ENCODE assay signal across 7 mouse cellular contexts in the genomic region with DNA sequence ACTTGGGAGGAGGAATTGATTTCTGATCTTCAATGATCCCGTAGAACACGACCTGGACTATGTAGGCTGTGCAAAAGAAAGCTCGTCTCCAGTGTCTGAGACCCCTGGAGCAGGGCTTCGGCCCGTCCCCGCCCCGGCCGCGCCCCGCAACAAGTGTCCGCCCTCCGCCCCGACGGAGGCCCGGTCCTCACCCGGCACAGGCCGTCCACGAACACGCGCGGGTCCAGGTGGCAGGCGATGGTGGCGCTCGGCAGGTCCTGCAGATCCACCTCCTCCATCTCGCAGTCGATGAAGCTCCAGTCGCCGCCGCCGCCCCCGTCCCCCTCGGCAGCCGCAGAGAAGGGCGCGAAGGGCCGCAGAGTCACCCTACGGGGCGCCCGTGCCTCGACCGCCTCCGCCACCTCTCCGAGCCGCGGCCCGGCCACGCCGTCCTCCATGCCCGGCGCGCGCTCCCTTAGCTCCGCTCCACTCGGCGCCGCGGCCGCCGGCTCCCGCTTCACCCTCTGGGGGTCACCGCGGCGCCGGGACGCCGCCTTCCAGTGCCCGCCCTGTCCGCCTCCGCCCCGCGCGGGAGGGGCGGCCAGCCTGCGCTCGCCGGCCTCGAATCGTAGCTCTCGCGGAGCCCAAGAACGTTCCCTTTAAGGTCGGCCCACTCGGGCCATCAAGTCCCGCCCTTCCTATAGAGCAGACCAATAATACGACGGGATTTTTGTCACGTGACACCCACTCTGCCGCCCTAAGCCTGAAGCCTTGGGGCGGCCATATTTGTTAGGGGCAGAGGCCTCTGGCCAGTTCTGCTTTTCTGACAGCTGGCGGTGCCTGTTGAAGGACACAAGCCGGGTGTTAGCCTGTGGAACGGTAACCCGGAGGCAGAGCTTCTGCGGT. TPM values are rescaled to one million over a fixed set of nuclear protein-coding genes. Genes with fewer than 3 reads are reported as not detected.
DNase-seq lines count a peak whose midpoint lies in the region; ATAC-seq lines count a peak whose summit lies in the region.

No protein-coding gene starts in this region.

- peaks cover 17% of the 10 kb centered on the region for H3K4me1 ChIP-seq in embryonic facial prominence, embryonic 12.5 days
- H3K4me1 ChIP-seq in limb, embryonic 11.5 days (ENCODE audit: control insufficient read depth, insufficient read depth, low read length) = peaks cover 5% of the 10 kb centered on the region
- peaks cover 15% of the 10 kb centered on the region for H3K4me1 ChIP-seq in midbrain, embryonic 14.5 days (ENCODE audit: control insufficient read depth, insufficient read depth, low read length)

- peak overlapping the region; percentile 75 for H3K9ac ChIP-seq in embryonic facial prominence, embryonic 12.5 days
- H3K9ac ChIP-seq in limb, embryonic 11.5 days (ENCODE audit: low read length) = peak overlapping the region; percentile 81
- peak overlapping the region; percentile 80 for H3K9ac ChIP-seq in midbrain, embryonic 14.5 days (replicated peaks; ENCODE audit: low read length)

- no peaks in the 10 kb centered on the region for H3K36me3 ChIP-seq in embryonic facial prominence, embryonic 12.5 days
- H3K36me3 ChIP-seq in limb, embryonic 11.5 days (ENCODE audit: control insufficient read depth, insufficient read depth, low read length) = no peaks in the 10 kb centered on the region
- H3K36me3 ChIP-seq in midbrain, embryonic 14.5 days (ENCODE audit: control insufficient read depth, insufficient read depth, low read length) = no peaks in the 10 kb centered on the region

- H3K27ac ChIP-seq in embryonic facial prominence, embryonic 12.5 days = no peak overlapping the region
- H3K27ac ChIP-seq in limb, embryonic 11.5 days (replicated peaks; ENCODE audit: low read depth, low read length) = 0 out of 2 replicates have a peak overlapping the region, but pooled peaks have one; percentile 21
- H3K27ac ChIP-seq in midbrain, embryonic 14.5 days (replicated peaks; ENCODE audit: low read depth, low read length) = peak overlapping the region; percentile 78

- ATAC-seq in embryonic facial prominence, embryonic 12.5 days (ENCODE audit: insufficient number of reproducible peaks, insufficient read depth, low FRiP score, low TSS enrichment) = peak; percentile 97
- ATAC-seq in limb, embryonic 11.5 days (ENCODE audit: insufficient number of reproducible peaks, low FRiP score, low TSS enrichment, low read depth) = peak; percentile 94
- ATAC-seq in midbrain, embryonic 14.5 days (ENCODE audit: low FRiP score, low TSS enrichment) = peak; percentile 99

- 0 out of 2 replicates have a peak, but pooled peaks cover 4% of the 10 kb centered on the region for H3K27me3 ChIP-seq in embryonic facial prominence, embryonic 12.5 days
- no peaks in the 10 kb centered on the region for H3K27me3 ChIP-seq in limb, embryonic 11.5 days (ENCODE audit: control insufficient read depth, insufficient read depth, low read length)
- H3K27me3 ChIP-seq in midbrain, embryonic 14.5 days (ENCODE audit: control insufficient read depth, insufficient read depth, low read length) = no peaks in the 10 kb centered on the region

- DNase-seq in adrenal gland, postnatal 25 days = peak; percentile 91
- peak; percentile 100 for DNase-seq in heart, adult 11 months
- peak; percentile 97 for DNase-seq in kidney, adult 18-20 months
- peak; percentile 95 for DNase-seq in limb, embryonic 11.5 days (ENCODE audit: low spot score)
- DNase-seq in midbrain, embryonic 14.5 days = peak; percentile 99
- peak; percentile 93 to 94 for DNase-seq in spleen, adult 18-20 months

- peak overlapping the region; percentile 82 for H3K4me3 ChIP-seq in embryonic facial prominence, embryonic 12.5 days
- H3K4me3 ChIP-seq in limb, embryonic 11.5 days (ENCODE audit: low read depth, low read length) = peak overlapping the region; percentile 84
- H3K4me3 ChIP-seq in midbrain, embryonic 14.5 days (replicated peaks; ENCODE audit: low read depth, low read length) = peak overlapping the region; percentile 86

- under 1% methylated on average over 94 of the region's 94 CpGs for WGBS in embryonic facial prominence, embryonic 12.5 days
- WGBS in limb, embryonic 11.5 days = under 1% methylated on average over 94 of the region's 94 CpGs
- under 1% methylated on average over 89 of the region's 94 CpGs for WGBS in midbrain, embryonic 14.5 days

- H3K4me2 ChIP-seq in embryonic facial prominence, embryonic 12.5 days (replicated peaks) = peak overlapping the region; percentile 70
- H3K4me2 ChIP-seq in limb, embryonic 11.5 days (ENCODE audit: low read depth, severe bottlenecking) = peak overlapping the region; percentile 80
- peak overlapping the region; percentile 75 for H3K4me2 ChIP-seq in midbrain, embryonic 14.5 days (ENCODE audit: low read length)

- H3K9me3 ChIP-seq in embryonic facial prominence, embryonic 12.5 days = no peaks in the 10 kb centered on the region
- no peaks in the 10 kb centered on the region for H3K9me3 ChIP-seq in limb, embryonic 11.5 days (ENCODE audit: control insufficient read depth, low read length)
- no peaks in the 10 kb centered on the region for H3K9me3 ChIP-seq in midbrain, embryonic 14.5 days (ENCODE audit: control insufficient read depth, low read length)

RNA-seq across cellular contexts. Expression of a gene that starts 4.8 kb away (rescaled TPM):
- 14.7 and 16.2 TPM in 2 replicates for total RNA-seq in adrenal gland, postnatal 25 days (2021)
- polyA plus RNA-seq in embryonic facial prominence, embryonic 12.5 days (2016; fragmentation: Nextera tagmentation; extraction: Ambion mirVana) = 36.7 and 38.6 TPM in 2 replicates
- polyA plus RNA-seq in limb, embryonic 11.5 days (2014; fragmentation: Nextera tagmentation; extraction: Ambion mirVana) = 33.0 and 33.8 TPM in 2 replicates
- 63.4 and 71.1 TPM in 2 replicates for polyA plus RNA-seq in midbrain, embryonic 14.5 days (2014; fragmentation: Nextera tagmentation; extraction: Ambion mirVana)

RNA-seq across cellular contexts. Expression of a gene that starts 19.7 kb away (rescaled TPM):
- total RNA-seq in adrenal gland, postnatal 25 days (2021) = not detected in 2 replicates
- 4.0 and 4.4 TPM in 2 replicates for polyA plus RNA-seq in embryonic facial prominence, embryonic 12.5 days (2016; fragmentation: Nextera tagmentation; extraction: Ambion mirVana)
- 0.41 TPM in 2 replicates for polyA plus RNA-seq in limb, embryonic 11.5 days (2014; fragmentation: Nextera tagmentation; extraction: Ambion mirVana)
- polyA plus RNA-seq in midbrain, embryonic 14.5 days (2014; fragmentation: Nextera tagmentation; extraction: Ambion mirVana) = 0.91 TPM in 1 of 2 replicates, not detected in the other
